23 mouse cellular contexts compared by ENCODE assay signal in the genomic region with DNA sequence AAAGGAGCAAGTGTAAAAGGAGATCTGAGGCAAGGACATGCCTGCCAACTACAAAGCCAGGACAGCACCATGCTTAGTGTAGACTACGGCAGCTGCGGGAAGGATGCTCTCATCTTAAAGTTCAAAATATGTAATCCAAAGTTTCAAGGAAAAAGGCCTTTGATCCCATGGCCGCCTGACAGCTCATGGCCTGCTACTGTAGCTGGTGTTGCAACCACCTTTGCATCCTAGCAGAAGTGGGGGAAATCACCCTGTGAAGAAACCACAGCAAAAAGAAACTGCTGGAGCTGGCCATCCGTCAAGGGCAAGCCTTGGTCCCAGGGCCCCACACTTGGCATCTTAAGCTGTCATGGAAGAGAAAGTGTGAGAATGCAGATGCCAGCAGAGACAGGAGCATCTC.
A peak's percentile ranks its signal among the peaks of the same experiment; 100 is the strongest.
DNase-seq lines count a peak whose midpoint lies in the region.
"Had no signal": no experiment of that assay in that cellular context is flagged by ENCODE, and none has a peak within 500 bp of the region (broad histone marks: within the 10 kb centered on the region; RNA-seq: fewer than 3 reads in every experiment).

No protein-coding gene starts in this region.

- no peaks in the 10 kb centered on the region for H3K36me3 ChIP-seq in embryonic facial prominence, embryonic 10.5 days (replicated peaks)
- H3K36me3 ChIP-seq: forebrain, embryonic 10.5 days; heart, embryonic 10.5 days; heart, embryonic 13.5 days; hindbrain, embryonic 12.5 days; hindbrain, embryonic 15.5 days had no signal

- H3K4me3 ChIP-seq in embryonic facial prominence, embryonic 10.5 days: no peak overlapping the region
- H3K4me3 ChIP-seq: forebrain, embryonic 10.5 days; forebrain, embryonic 13.5 days; heart, embryonic 10.5 days; heart, embryonic 13.5 days; hindbrain, embryonic 12.5 days; hindbrain, embryonic 15.5 days had no signal

- 91% methylated on average over 4 of the region's 4 CpGs for WGBS in embryonic facial prominence, embryonic 10.5 days

- peak; percentile 37 to 79 for DNase-seq in adrenal gland, adult (ENCODE audit: inconsistent age in 2 of 2, low spot score in 1 of 2)
- DNase-seq in adrenal gland, postnatal 4 days (ENCODE audit: low spot score in 2 of 2): no peak
- DNase-seq in adrenal gland, adult 8-10 months: peak; percentile 54
- peak; percentile 5 for DNase-seq in adrenal gland, postnatal 25 days
- no peak for DNase-seq in embryonic facial prominence, embryonic 10.5 days (ENCODE audit: low spot score)
- DNase-seq in right cerebral cortex, adult 2 months (ENCODE audit: low spot score in 2 of 2): no peak
- DNase-seq: cerebellum, adult 11-12 months; cerebellum, adult 8-10 months; cerebellum, postnatal 10 days; cerebellum, postnatal 36 days; embryo, embryonic 11 days; gastrocnemius, postnatal 10 days; gastrocnemius, postnatal 36 days; heart, adult 18-20 months; heart, postnatal 14 days; kidney, adult 8-10 months had no signal

- no peaks in the 10 kb centered on the region for H3K4me1 ChIP-seq in embryonic facial prominence, embryonic 10.5 days
- H3K4me1 ChIP-seq: forebrain, embryonic 10.5 days; forebrain, embryonic 13.5 days; hindbrain, embryonic 12.5 days; hindbrain, embryonic 15.5 days had no signal

- H3K9me3 ChIP-seq in embryonic facial prominence, embryonic 10.5 days: no peaks in the 10 kb centered on the region
- H3K9me3 ChIP-seq: forebrain, embryonic 10.5 days; forebrain, embryonic 13.5 days; heart, embryonic 10.5 days; heart, embryonic 13.5 days; hindbrain, embryonic 12.5 days; hindbrain, embryonic 15.5 days had no signal

- H3K27ac ChIP-seq in embryonic facial prominence, embryonic 10.5 days (replicated peaks): no peak overlapping the region
- H3K27ac ChIP-seq: forebrain, embryonic 10.5 days; forebrain, embryonic 13.5 days; heart, embryonic 10.5 days; heart, embryonic 13.5 days; hindbrain, embryonic 12.5 days; hindbrain, embryonic 15.5 days had no signal

- no peaks in the 10 kb centered on the region for H3K27me3 ChIP-seq in embryonic facial prominence, embryonic 10.5 days (replicated peaks; ENCODE audit: low read depth, poor library complexity, severe bottlenecking)
- H3K27me3 ChIP-seq: forebrain, embryonic 13.5 days; hindbrain, embryonic 12.5 days; hindbrain, embryonic 15.5 days; Patski had no signal

Comparison
In these comparisons a context has a peak if more than half of its experiments do, and no peak if none do; other contexts are left out.
1. DNase-seq: peak in adrenal gland, adult (2 of 2), adrenal gland, adult 8-10 months (single experiment) and adrenal gland, postnatal 25 days (single experiment); none in adrenal gland, postnatal 4 days (0 of 2), embryonic facial prominence, embryonic 10.5 days (single experiment) and right cerebral cortex, adult 2 months (0 of 2).